Mouse (Mus musculus) limb, embryonic 11.5 days (tissue): Measurements from ENCODE around the gene B3gat2. TPM values are rescaled to one million over a fixed set of nuclear protein-coding genes. Genes with fewer than 3 reads are reported as not detected.

Source experiments
- ATAC-seq: fragments of 200-750 bp; cut with Nextera tagmentation; 2 replicates; pipeline ENCODE4 v1.8.0; 2017; ENCODE audit warnings: low read depth; ENCODE audit not compliant: insufficient number of reproducible peaks, low FRiP score, low TSS enrichment
- DNase-seq: peaks from one replicate; pipeline ENCODE4 v3.0.0-alpha.2; 2015; ENCODE audit warnings: low spot score
- H3K27ac ChIP-seq: fragments of 300-500 bp; sonication (generic); replicated peaks from 2 replicates; pipeline ENCODE4 v1.5.1; 2014; ENCODE audit warnings: low read depth, mild to moderate bottlenecking, low read length
- H3K27me3 ChIP-seq: fragments of 300-500 bp; sonication (generic); 2 replicates; pipeline ENCODE4 v1.6.1; 2014; ENCODE audit warnings: mild to moderate bottlenecking, low read length, mixed read lengths; ENCODE audit not compliant: control insufficient read depth, insufficient read depth
- H3K36me3 ChIP-seq: fragments of 300-500 bp; sonication (generic); 2 replicates; pipeline ENCODE4 v1.6.1; 2014; ENCODE audit warnings: mild to moderate bottlenecking, low read length, moderate library complexity, mixed read lengths; ENCODE audit not compliant: control insufficient read depth, insufficient read depth
- H3K4me1 ChIP-seq: fragments of 300-500 bp; sonication (generic); 2 replicates; pipeline ENCODE4 v1.6.1; 2014; ENCODE audit warnings: low read length, mixed read lengths; ENCODE audit not compliant: control insufficient read depth, insufficient read depth
- H3K4me2 ChIP-seq: fragments of 300-500 bp; sonication (generic); 2 replicates; pipeline ENCODE4 v1.6.1; 2014; ENCODE audit warnings: low read depth, mild to moderate bottlenecking, moderate library complexity; ENCODE audit not compliant: severe bottlenecking
- H3K4me3 ChIP-seq: fragments of 300-500 bp; sonication (generic); 2 replicates; pipeline ENCODE4 v1.5.1; 2014; ENCODE audit warnings: low read depth, low read length
- H3K9ac ChIP-seq: fragments of 300-500 bp; sonication (generic); 2 replicates; pipeline ENCODE4 v1.6.1; 2014; ENCODE audit warnings: mild to moderate bottlenecking, low read length
- H3K9me3 ChIP-seq: fragments of 300-500 bp; sonication (generic); 2 replicates; pipeline ENCODE4 v1.6.1; 2016; ENCODE audit warnings: low read length; ENCODE audit not compliant: control insufficient read depth
- WGBS: fragments of 180-500 bp; shearing (Covaris S2); extraction: QIAGEN DNeasy Blood & Tissue Kit; methylation state at CpG from one replicate; pipeline ENCODE4 v1.1.7; 2014; 5-methylcytosine and 5-hydroxymethylcytosine counted together
- polyA plus RNA-seq: library from polyadenylated mRNA; unstranded; fragments of >200 nt; fragmentation: Nextera tagmentation; extraction: Ambion mirVana; gene quantifications from 2 replicates; pipeline ENCODE4 v1.2.1, GENCODE M21; 2014

The B3gat2 gene
- polyA plus RNA-seq, 1 experiment from 2014 or later: 0.77 TPM

DNA sequence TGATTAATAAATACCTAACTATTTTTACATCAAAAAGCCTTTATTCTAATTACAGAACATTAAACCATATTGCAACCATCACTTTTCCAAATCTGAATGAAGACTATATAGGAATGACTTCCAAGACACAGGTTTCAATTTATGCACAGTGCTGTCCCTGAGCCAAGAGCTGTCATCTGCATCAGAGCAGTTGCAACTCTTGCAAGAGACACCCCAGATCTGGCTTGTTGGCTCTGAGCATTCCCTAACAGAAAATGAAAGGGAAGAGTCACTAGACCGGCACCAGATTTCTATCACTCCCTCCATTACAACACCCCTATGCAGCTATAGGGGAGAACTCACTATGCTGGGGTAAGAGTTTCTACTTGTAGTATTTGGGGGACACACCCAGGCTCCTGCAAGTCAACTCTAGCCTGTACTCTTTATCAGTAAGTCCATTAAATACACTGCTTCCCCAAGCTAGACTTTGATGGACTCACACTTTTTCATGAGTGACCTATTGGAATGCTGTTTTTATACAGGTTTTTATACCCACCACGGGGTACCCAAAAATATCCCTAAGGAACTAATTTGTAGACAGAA lies 122.6 kb downstream of the B3gat2 start:
- 93% methylated on average over 2 of the region's 2 CpGs for WGBS
- ATAC-seq (no peak), DNase-seq (no peak)
- Histone ChIP-seq H3K36me3 (no peaks in the 10 kb centered on the region), H3K27me3 (no peaks in the 10 kb centered on the region), H3K4me2 (no peak overlapping the region), H3K9ac (no peak overlapping the region), H3K9me3 (no peaks in the 10 kb centered on the region), H3K4me3 (no peak overlapping the region), H3K27ac (no peak overlapping the region), H3K4me1 (no peaks in the 10 kb centered on the region)

DNA sequence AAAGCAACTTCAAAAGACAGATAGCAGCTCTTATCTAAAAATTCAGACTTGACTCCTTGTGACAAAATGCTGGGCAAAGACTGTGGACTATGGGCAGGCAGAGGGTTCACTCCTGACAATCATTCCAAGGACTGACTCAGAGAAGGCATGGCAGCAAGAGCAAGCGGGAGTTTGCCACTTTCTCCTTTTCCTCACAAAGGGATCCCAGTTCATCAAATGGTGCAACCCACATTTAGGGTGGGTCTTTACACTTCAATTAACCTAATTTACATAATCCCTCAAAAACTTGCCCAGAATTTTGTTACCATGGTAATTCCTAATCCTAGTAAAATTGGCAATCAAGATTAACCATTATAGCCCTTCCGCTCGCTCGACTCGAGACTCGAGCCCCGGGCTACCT lies 123.4 kb downstream of the B3gat2 start:
- H3K4me2 ChIP-seq: no peak overlapping the region
- DNase-seq (no peak), ATAC-seq (no peak)
- no peak overlapping the region for H3K27ac ChIP-seq
- H3K4me1 ChIP-seq: no peaks in the 10 kb centered on the region
- 97% methylated on average over 7 of the region's 7 CpGs for WGBS
- H3K4me3 ChIP-seq: no peak overlapping the region
- H3K9ac ChIP-seq: no peak overlapping the region
- H3K27me3 ChIP-seq: no peaks in the 10 kb centered on the region
- no peaks in the 10 kb centered on the region for H3K9me3 ChIP-seq
- H3K36me3 ChIP-seq: no peaks in the 10 kb centered on the region

GRCm38 (mm10) chr1:23892072-23892471 lies 130.5 kb downstream of the B3gat2 start:
- 45% methylated on average over 1 of the region's 1 CpGs for WGBS
- H3K27me3 ChIP-seq: no peaks in the 10 kb centered on the region
- ATAC-seq (no peak), DNase-seq (no peak)
- H3K27ac ChIP-seq: no peak overlapping the region
- no peak overlapping the region for H3K4me3 ChIP-seq
- H3K36me3 ChIP-seq: no peaks in the 10 kb centered on the region
- H3K9me3 ChIP-seq: no peaks in the 10 kb centered on the region
- no peak overlapping the region for H3K4me2 ChIP-seq
- no peaks in the 10 kb centered on the region for H3K4me1 ChIP-seq
- H3K9ac ChIP-seq: no peak overlapping the region

Other genes starting within 250 kb of the B3gat2 start
- 43.9 and 46.7 TPM in 2 replicates for gene Smap1, start 160.6 kb downstream of the B3gat2 start, polyA plus RNA-seq
- 95.7 and 98.4 TPM in 2 replicates for gene Sdhaf4, start 243.9 kb downstream of the B3gat2 start, polyA plus RNA-seq